25 mouse cellular contexts compared by ENCODE assay signal in the genomic region with DNA sequence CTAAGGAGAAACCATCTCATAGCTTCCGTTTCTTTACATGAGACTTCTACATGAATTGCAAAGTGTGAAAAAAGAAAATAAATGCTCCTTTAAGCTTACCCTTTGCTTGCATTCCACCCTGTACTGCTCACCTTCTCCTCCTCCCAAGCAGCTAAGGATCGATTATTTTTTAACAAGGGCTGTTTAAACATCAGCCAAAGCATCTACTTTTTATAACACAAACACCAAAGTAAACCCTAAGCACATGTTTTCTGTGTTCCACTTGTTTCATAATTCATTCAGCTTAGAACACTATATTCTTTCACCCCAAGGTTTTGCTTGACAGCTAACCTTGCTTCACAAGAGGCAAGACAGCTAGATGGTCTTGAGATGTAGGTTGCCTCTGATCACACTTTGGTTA.
DNase-seq lines count a peak whose midpoint lies in the region; ATAC-seq and TF ChIP-seq lines count a peak whose summit lies in the region.
"Had no signal": no experiment of that assay in that cellular context is flagged by ENCODE, and none has a peak within 500 bp of the region (broad histone marks: within the 10 kb centered on the region; RNA-seq: fewer than 3 reads in every experiment).

No protein-coding gene starts in this region.

- no peaks in the 10 kb centered on the region for H3K79me2 ChIP-seq in liver, adult 2 months (ENCODE audit: control insufficient read depth, insufficient read depth, low read length)

- no peak overlapping the region for H3K4me3 ChIP-seq in kidney, adult 2 months (ENCODE audit: insufficient read depth, low read depth, low read length)
- no peak overlapping the region for H3K4me3 ChIP-seq in kidney, postnatal 0 days (replicated peaks; ENCODE audit: low read depth, low read length)
- no peak overlapping the region for H3K4me3 ChIP-seq in kidney, embryonic 16.5 days (ENCODE audit: low read length)
- no peak overlapping the region for H3K4me3 ChIP-seq in liver, adult 2 months (ENCODE audit: insufficient read depth, low read depth, low read length)
- H3K4me3 ChIP-seq in liver, embryonic 12.5 days, result no peak overlapping the region
- H3K4me3 ChIP-seq: embryonic facial prominence, embryonic 10.5 days; embryonic facial prominence, embryonic 12.5 days; forebrain, embryonic 13.5 days had no signal

- WGBS in kidney, adult 2 months, result 37% methylated on average over 2 of the region's 2 CpGs
- WGBS in kidney, postnatal 0 days, result 60% methylated on average over 2 of the region's 2 CpGs
- 76% methylated on average over 2 of the region's 2 CpGs for WGBS in kidney, embryonic 16.5 days
- WGBS in liver, adult 2 months, result 68% methylated on average over 2 of the region's 2 CpGs
- WGBS in liver, embryonic 12.5 days (ENCODE audit: insufficient replicate concordance), result 78% methylated on average over 2 of the region's 2 CpGs

- H3K27ac ChIP-seq in kidney, adult 2 months (ENCODE audit: insufficient read depth, low read depth, low read length), result peak overlapping the region; percentile 83
- H3K27ac ChIP-seq in kidney, postnatal 0 days, result no peak overlapping the region
- no peak overlapping the region for H3K27ac ChIP-seq in kidney, embryonic 16.5 days (ENCODE audit: low read length)
- H3K27ac ChIP-seq in liver, adult 2 months (replicated peaks; ENCODE audit: insufficient read depth, low read depth, low read length), result no peak overlapping the region
- no peak overlapping the region for H3K27ac ChIP-seq in liver, embryonic 12.5 days
- H3K27ac ChIP-seq: embryonic facial prominence, embryonic 10.5 days; embryonic facial prominence, embryonic 12.5 days; forebrain, embryonic 13.5 days had no signal

- DNase-seq in heart, adult 11 months, result peak; percentile 48
- DNase-seq in heart, postnatal 25 days (ENCODE audit: low spot score), result no peak
- peak; percentile 59 for DNase-seq in kidney, adult 2 months
- no peak for DNase-seq in kidney, postnatal 25 days
- peak; percentile 3 for DNase-seq in kidney, postnatal 0 days (ENCODE audit: low spot score)
- DNase-seq in liver, adult 2 months (ENCODE audit: extremely low read depth, low read depth, low spot score), result peak; percentile 57
- DNase-seq: adrenal gland, adult 8-10 months; adrenal gland, postnatal 14 days; adrenal gland, postnatal 36 days; B cell, adult 2 months; cerebellum, adult 11-12 months; cerebellum, adult 2 months; cerebellum, adult 9-10 months; cerebellum, postnatal 10 days; cerebellum, postnatal 25 days had no signal

- ATAC-seq in kidney, postnatal 0 days (replicated peaks; ENCODE audit: low FRiP score, low read depth), result no peak
- ATAC-seq in kidney, embryonic 16.5 days (ENCODE audit: low FRiP score, low TSS enrichment), result no peak
- ATAC-seq in liver, embryonic 12.5 days, result no peak
- ATAC-seq: activated CD4-positive, CD25-positive, alpha-beta regulatory T cell, adult 4 months; CD4-positive, CD25-positive, alpha-beta regulatory T cell, adult 4 months; forebrain, embryonic 13.5 days; Patski had no signal

- TF ChIP-seq CTCF in kidney, adult 2 months (conservative IDR thresholded peaks at IDR 0.05; ENCODE audit: insufficient read depth, insufficient read length, low read depth, low read length), result no peak
- TF ChIP-seq CTCF in kidney, postnatal 0 days (IDR thresholded peaks at IDR 0.05; ENCODE audit: low read depth), result no peak
- no peak for TF ChIP-seq CTCF in liver, adult 2 months (IDR thresholded peaks at IDR 0.05; ENCODE audit: low read depth, low read length)

- no peak for TF ChIP-seq POLR2A in kidney, adult 2 months (IDR thresholded peaks at IDR 0.05; ENCODE audit: low read depth, low read length)
- no peak for TF ChIP-seq POLR2A in liver, adult 2 months (IDR thresholded peaks at IDR 0.05; ENCODE audit: extremely low read depth, insufficient read depth, low read length)

- H3K27me3 ChIP-seq in kidney, adult 2 months (replicated peaks; ENCODE audit: control insufficient read depth, insufficient read depth, low read length), result no peaks in the 10 kb centered on the region
- no peaks in the 10 kb centered on the region for H3K27me3 ChIP-seq in kidney, postnatal 0 days (ENCODE audit: insufficient read depth, low read length)
- H3K27me3 ChIP-seq in kidney, embryonic 16.5 days (ENCODE audit: insufficient read depth, low read length), result no peaks in the 10 kb centered on the region
- no peaks in the 10 kb centered on the region for H3K27me3 ChIP-seq in liver, adult 2 months (ENCODE audit: control insufficient read depth, insufficient read depth, low read length)
- no peaks in the 10 kb centered on the region for H3K27me3 ChIP-seq in liver, embryonic 12.5 days (replicated peaks)
- H3K27me3 ChIP-seq: CH12.LX; embryonic facial prominence, embryonic 12.5 days; forebrain, embryonic 13.5 days; Patski had no signal

- intact Hi-C loops in heart, postnatal 25 days (cut with DNase I), result no loop called here

- H3K9me3 ChIP-seq in kidney, postnatal 0 days (replicated peaks; ENCODE audit: low read length), result no peaks in the 10 kb centered on the region
- no peaks in the 10 kb centered on the region for H3K9me3 ChIP-seq in kidney, embryonic 16.5 days (ENCODE audit: low read length)
- H3K9me3 ChIP-seq in liver, embryonic 12.5 days (replicated peaks), result no peaks in the 10 kb centered on the region
- H3K9me3 ChIP-seq: embryonic facial prominence, embryonic 10.5 days; embryonic facial prominence, embryonic 12.5 days; forebrain, embryonic 13.5 days had no signal

- peaks cover 6% of the 10 kb centered on the region for H3K4me1 ChIP-seq in kidney, adult 2 months (ENCODE audit: control insufficient read depth, insufficient read depth, low read length)
- no peaks in the 10 kb centered on the region for H3K4me1 ChIP-seq in kidney, postnatal 0 days (replicated peaks; ENCODE audit: insufficient read depth, low read length)
- no peaks in the 10 kb centered on the region for H3K4me1 ChIP-seq in kidney, embryonic 16.5 days (ENCODE audit: insufficient read depth, low read length)
- no peaks in the 10 kb centered on the region for H3K4me1 ChIP-seq in liver, adult 2 months (ENCODE audit: control insufficient read depth, insufficient read depth, low read length)
- no peaks in the 10 kb centered on the region for H3K4me1 ChIP-seq in liver, embryonic 12.5 days
- H3K4me1 ChIP-seq: embryonic facial prominence, embryonic 10.5 days; embryonic facial prominence, embryonic 12.5 days; forebrain, embryonic 13.5 days had no signal

- no peaks in the 10 kb centered on the region for H3K36me3 ChIP-seq in kidney, adult 2 months (ENCODE audit: control insufficient read depth, insufficient read depth, low read length)
- H3K36me3 ChIP-seq in kidney, postnatal 0 days (ENCODE audit: insufficient read depth, low read length), result no peaks in the 10 kb centered on the region
- H3K36me3 ChIP-seq in kidney, embryonic 16.5 days (ENCODE audit: insufficient read depth, low read length), result no peaks in the 10 kb centered on the region
- H3K36me3 ChIP-seq in liver, adult 2 months (ENCODE audit: control insufficient read depth, insufficient read depth, low read length), result no peaks in the 10 kb centered on the region
- H3K36me3 ChIP-seq in liver, embryonic 12.5 days, result no peaks in the 10 kb centered on the region
- H3K36me3 ChIP-seq: embryonic facial prominence, embryonic 10.5 days; embryonic facial prominence, embryonic 12.5 days; G1E had no signal

- H3K4me2 ChIP-seq in kidney, postnatal 0 days (ENCODE audit: low read length), result no peak overlapping the region
- no peak overlapping the region for H3K4me2 ChIP-seq in kidney, embryonic 16.5 days (replicated peaks; ENCODE audit: low read depth, low read length)
- H3K4me2 ChIP-seq in liver, embryonic 12.5 days, result no peak overlapping the region
- H3K4me2 ChIP-seq: embryonic facial prominence, embryonic 12.5 days; forebrain, embryonic 13.5 days had no signal

- H3K9ac ChIP-seq in kidney, postnatal 0 days (ENCODE audit: low read depth, low read length), result no peak overlapping the region
- no peak overlapping the region for H3K9ac ChIP-seq in kidney, embryonic 16.5 days (replicated peaks; ENCODE audit: low read length)
- no peak overlapping the region for H3K9ac ChIP-seq in liver, adult 2 months (ENCODE audit: low read depth, low read length)
- no peak overlapping the region for H3K9ac ChIP-seq in liver, embryonic 12.5 days
- H3K9ac ChIP-seq: embryonic facial prominence, embryonic 12.5 days; forebrain, embryonic 13.5 days had no signal

Comparison
In these comparisons a context has a peak if more than half of its experiments do, and no peak if none do; other contexts are left out.
1. DNase-seq: peak in heart, adult 11 months (single experiment), kidney, adult 2 months (single experiment), kidney, postnatal 0 days (single experiment) and liver, adult 2 months (single experiment); none in heart, postnatal 25 days (single experiment) and kidney, postnatal 25 days (0 of 2).